In the genomic region with DNA sequence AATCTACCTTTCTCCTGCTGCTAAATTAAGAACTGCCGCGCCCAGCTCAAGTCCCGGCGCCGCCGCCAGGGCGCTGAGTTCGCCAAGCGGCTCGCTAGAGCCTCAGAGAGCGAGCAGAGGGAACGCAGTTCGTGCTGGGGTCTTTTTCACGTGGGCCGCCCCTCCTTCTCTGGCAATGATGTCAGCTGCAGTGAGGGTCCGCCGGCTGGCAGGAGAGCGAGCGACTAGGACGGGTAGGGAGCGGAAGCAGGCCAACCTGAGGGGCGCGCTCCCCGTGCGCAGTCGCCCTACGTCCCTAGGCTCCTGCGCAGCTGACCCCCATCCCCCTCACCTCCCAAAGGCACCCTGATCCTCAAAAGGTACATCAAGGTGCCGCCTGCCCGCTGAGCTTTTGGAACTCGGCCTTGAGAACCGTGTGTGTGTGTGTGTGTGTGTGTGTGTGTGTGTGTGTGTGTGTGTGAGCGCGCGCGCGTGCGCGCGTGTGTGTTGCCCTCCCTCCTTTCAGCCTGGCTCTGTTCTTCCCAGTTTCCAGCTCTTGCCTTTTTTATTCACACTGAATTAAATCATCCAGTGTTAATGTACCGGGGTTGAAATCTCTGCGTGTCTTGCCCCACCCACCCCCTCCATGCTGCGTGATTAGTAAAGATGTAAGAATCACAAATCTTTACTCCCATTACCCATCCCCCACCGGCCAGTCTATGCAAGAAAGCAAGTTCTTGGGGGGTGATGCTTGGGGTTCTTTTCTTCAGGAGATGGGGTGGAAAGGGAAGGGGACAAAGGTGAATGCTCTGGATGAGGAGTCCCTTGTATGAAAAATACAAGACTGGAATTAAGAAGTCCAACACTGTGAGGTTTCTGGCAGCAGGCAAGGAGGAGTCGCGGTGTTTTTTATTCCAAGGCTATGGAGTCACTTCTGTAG, we compare ENCODE assay signal across 7 mouse cellular contexts. TPM values are rescaled to one million over a fixed set of nuclear protein-coding genes. Genes with fewer than 3 reads are reported as not detected.
DNase-seq lines count a peak whose midpoint lies in the region; ATAC-seq lines count a peak whose summit lies in the region.

No protein-coding gene starts in this region.

- DNase-seq in ovary, postnatal 36 days (ENCODE audit: low spot score): peak; percentile 10
- DNase-seq in ovary, postnatal 14 days (ENCODE audit: low spot score): no peak
- DNase-seq in embryonic facial prominence, embryonic 11.5 days (ENCODE audit: low spot score): peak; percentile 74
- peak; percentile 65 for DNase-seq in hindbrain, embryonic 14.5 days (ENCODE audit: low spot score)
- DNase-seq in liver, embryonic 11.5 days (ENCODE audit: low spot score): no peak
- DNase-seq in right cerebral cortex, postnatal 4 days: peak; percentile 37
- DNase-seq in spleen, postnatal 14 days (ENCODE audit: low spot score in 2 of 2): no peak

- peak overlapping the region; percentile 38 for H3K4me3 ChIP-seq in embryonic facial prominence, embryonic 11.5 days (ENCODE audit: low read depth, low read length)
- H3K4me3 ChIP-seq in hindbrain, embryonic 14.5 days (replicated peaks; ENCODE audit: low read length): peak overlapping the region; percentile 50
- peak overlapping the region; percentile 39 for H3K4me3 ChIP-seq in liver, embryonic 11.5 days (ENCODE audit: low read depth, low read length)

- WGBS in embryonic facial prominence, embryonic 11.5 days: 5% methylated on average over 38 of the region's 46 CpGs
- 4% methylated on average over 33 of the region's 46 CpGs for WGBS in hindbrain, embryonic 14.5 days
- WGBS in liver, embryonic 11.5 days: 6% methylated on average over 37 of the region's 46 CpGs

- H3K27ac ChIP-seq in embryonic facial prominence, embryonic 11.5 days (replicated peaks; ENCODE audit: low read depth, low read length): no peak overlapping the region
- peak overlapping the region; percentile 78 for H3K27ac ChIP-seq in hindbrain, embryonic 14.5 days
- H3K27ac ChIP-seq in liver, embryonic 11.5 days (ENCODE audit: low read depth, low read length): no peak overlapping the region

- ATAC-seq in embryonic facial prominence, embryonic 11.5 days (replicated peaks; ENCODE audit: insufficient number of reproducible peaks, low FRiP score, low TSS enrichment, low read depth): peak; percentile 87
- ATAC-seq in hindbrain, embryonic 14.5 days (ENCODE audit: low FRiP score): peak; percentile 82
- no peak for ATAC-seq in liver, embryonic 11.5 days (replicated peaks; ENCODE audit: low FRiP score)

- no peaks in the 10 kb centered on the region for H3K4me1 ChIP-seq in embryonic facial prominence, embryonic 11.5 days (ENCODE audit: control insufficient read depth, insufficient read depth, low read length)
- no peaks in the 10 kb centered on the region for H3K4me1 ChIP-seq in hindbrain, embryonic 14.5 days (replicated peaks; ENCODE audit: control insufficient read depth, insufficient read depth, low read length)
- H3K4me1 ChIP-seq in liver, embryonic 11.5 days (replicated peaks; ENCODE audit: control insufficient read depth, insufficient read depth, low read length): no peaks in the 10 kb centered on the region

- peak overlapping the region; percentile 43 for H3K9ac ChIP-seq in embryonic facial prominence, embryonic 11.5 days (replicated peaks; ENCODE audit: low read length)
- peak overlapping the region; percentile 56 for H3K9ac ChIP-seq in hindbrain, embryonic 14.5 days
- no peak overlapping the region for H3K9ac ChIP-seq in liver, embryonic 11.5 days (ENCODE audit: low read depth, low read length)

- no peaks in the 10 kb centered on the region for H3K9me3 ChIP-seq in embryonic facial prominence, embryonic 11.5 days (replicated peaks; ENCODE audit: control insufficient read depth, low read length)
- H3K9me3 ChIP-seq in hindbrain, embryonic 14.5 days (ENCODE audit: control insufficient read depth, low read length): no peaks in the 10 kb centered on the region
- no peaks in the 10 kb centered on the region for H3K9me3 ChIP-seq in liver, embryonic 11.5 days (ENCODE audit: control insufficient read depth, low read length)

- no peaks in the 10 kb centered on the region for H3K27me3 ChIP-seq in embryonic facial prominence, embryonic 11.5 days (ENCODE audit: control insufficient read depth, insufficient read depth, low read length)
- no peaks in the 10 kb centered on the region for H3K27me3 ChIP-seq in hindbrain, embryonic 14.5 days (ENCODE audit: control insufficient read depth, insufficient read depth, low read length)
- H3K27me3 ChIP-seq in liver, embryonic 11.5 days (replicated peaks; ENCODE audit: control insufficient read depth, insufficient read depth, low read length): peaks cover 36% of the 10 kb centered on the region

- H3K4me2 ChIP-seq in embryonic facial prominence, embryonic 11.5 days (ENCODE audit: low read depth, low read length): peak overlapping the region; percentile 50
- peak overlapping the region; percentile 77 for H3K4me2 ChIP-seq in hindbrain, embryonic 14.5 days (replicated peaks)
- peak overlapping the region; percentile 54 for H3K4me2 ChIP-seq in liver, embryonic 11.5 days

- no peaks in the 10 kb centered on the region for H3K36me3 ChIP-seq in embryonic facial prominence, embryonic 11.5 days (replicated peaks; ENCODE audit: control insufficient read depth, insufficient read depth, low read depth, low read length)
- no peaks in the 10 kb centered on the region for H3K36me3 ChIP-seq in hindbrain, embryonic 14.5 days (replicated peaks; ENCODE audit: control insufficient read depth, insufficient read depth)
- no peaks in the 10 kb centered on the region for H3K36me3 ChIP-seq in liver, embryonic 11.5 days (ENCODE audit: control insufficient read depth, insufficient read depth, low read length)

RNA-seq across cellular contexts. Expression of a gene that starts 3.0 kb away (rescaled TPM):
- polyA plus RNA-seq in embryonic facial prominence, embryonic 11.5 days (2014; fragmentation: Nextera tagmentation; extraction: Ambion mirVana): 3.7 and 4.7 TPM in 2 replicates
- polyA plus RNA-seq in hindbrain, embryonic 14.5 days (2014; fragmentation: Nextera tagmentation; extraction: Ambion mirVana): 41.3 and 47.1 TPM in 2 replicates
- polyA plus RNA-seq in liver, embryonic 11.5 days (2014; fragmentation: Nextera tagmentation; extraction: Ambion mirVana): 1.6 and 1.8 TPM in 2 replicates

RNA-seq across cellular contexts. Expression of a gene that starts 19.8 kb away (rescaled TPM):
- not detected in 2 replicates for polyA plus RNA-seq in embryonic facial prominence, embryonic 11.5 days (2014; fragmentation: Nextera tagmentation; extraction: Ambion mirVana)
- not detected in 2 replicates for polyA plus RNA-seq in hindbrain, embryonic 14.5 days (2014; fragmentation: Nextera tagmentation; extraction: Ambion mirVana)
- not detected in 2 replicates for polyA plus RNA-seq in liver, embryonic 11.5 days (2014; fragmentation: Nextera tagmentation; extraction: Ambion mirVana)

Comparison
In these comparisons a context has a peak if more than half of its experiments do, and no peak if none do; other contexts are left out.
1. DNase-seq: peak in ovary, postnatal 36 days (single experiment), embryonic facial prominence, embryonic 11.5 days (single experiment), hindbrain, embryonic 14.5 days (single experiment) and right cerebral cortex, postnatal 4 days (single experiment); none in ovary, postnatal 14 days (single experiment), liver, embryonic 11.5 days (single experiment) and spleen, postnatal 14 days (0 of 2).
2. Peak in every context shown above with its lines, with median percentiles within 50 percentile points of each other: H3K4me2 ChIP-seq and H3K4me3 ChIP-seq.